Mouse (Mus musculus): ENCODE measurements around the gene Jak1. TPM values are rescaled to one million over a fixed set of nuclear protein-coding genes. Genes with fewer than 3 reads are reported as not detected.

Jak1 gene
- 85.0 and 85.5 TPM in 2 replicates for polyA plus RNA-seq (2014; fragmentation: Nextera tagmentation; extraction: Ambion mirVana)

DNA sequence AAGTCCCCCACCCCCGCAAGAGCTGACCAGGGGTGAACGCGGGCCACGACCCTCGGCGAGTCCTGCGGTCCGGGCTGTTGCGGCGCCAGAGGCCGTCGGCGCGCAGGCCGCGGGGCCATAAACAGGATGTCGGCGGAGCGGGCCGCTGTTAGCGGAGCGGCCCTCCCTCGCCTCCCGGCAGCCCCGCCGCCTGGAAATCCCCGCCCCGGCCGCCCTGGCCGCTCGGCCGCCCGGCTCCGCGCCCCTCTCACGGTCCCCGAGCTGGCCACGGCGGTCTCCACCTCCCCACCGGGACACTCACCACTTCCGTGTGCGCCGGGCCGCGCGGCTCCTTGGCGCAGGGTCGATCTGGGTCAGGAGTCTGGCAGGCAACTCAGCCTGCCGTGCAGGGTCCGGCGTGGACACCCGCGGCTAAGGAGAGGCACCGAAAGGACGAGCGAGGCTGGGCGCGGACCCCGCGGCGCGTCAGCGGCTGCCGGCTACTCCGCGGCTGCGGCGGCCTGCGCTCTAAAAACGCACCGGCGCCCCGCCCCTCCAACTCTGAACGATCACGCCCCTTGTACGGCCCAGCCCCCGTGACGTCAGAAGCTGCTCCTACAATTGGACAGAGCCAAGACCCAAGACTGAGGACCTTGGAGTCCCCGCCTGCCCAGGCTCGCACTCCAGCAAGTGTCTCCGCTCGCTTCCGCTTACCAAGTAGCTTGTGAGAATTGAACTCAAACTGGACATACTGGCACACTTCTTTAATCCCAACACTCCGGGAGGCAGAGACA lies at the start of gene Jak1:
Gene Jak1 (minus strand): TSS at position 542 of the 773 bp plus-strand sequence.
- no peaks in the 10 kb centered on the region for H3K36me3 ChIP-seq (ENCODE audit: insufficient read depth)
- TF ChIP-seq CTCF (IDR thresholded peaks at IDR 0.05; ENCODE audit: low read depth): no peak
- under 1% methylated on average over 81 of the region's 84 CpGs for WGBS
- peak within 1 kb of the TSS; percentile 94 for H3K4me3 ChIP-seq (ENCODE audit: low read depth, low read length)
- H3K4me1 ChIP-seq (ENCODE audit: insufficient read depth): no peaks in the 10 kb centered on the region; the same call in none of the 2 replicates
- DNase-seq: peak; percentile 99
- peak within 1 kb of the TSS; percentile 94 for H3K9ac ChIP-seq
- H3K27ac ChIP-seq (ENCODE audit: low read depth): peak within 1 kb of the TSS; percentile 92
- no peaks in the 10 kb centered on the region for H3K27me3 ChIP-seq (ENCODE audit: insufficient read depth, low read length)
- H3K9me3 ChIP-seq (ENCODE audit: low read depth, low read length): no peaks in the 10 kb centered on the region
- peak; percentile 99 for ATAC-seq (ENCODE audit: insufficient read depth)
- peak within 1 kb of the TSS; percentile 87 for H3K4me2 ChIP-seq

DNA sequence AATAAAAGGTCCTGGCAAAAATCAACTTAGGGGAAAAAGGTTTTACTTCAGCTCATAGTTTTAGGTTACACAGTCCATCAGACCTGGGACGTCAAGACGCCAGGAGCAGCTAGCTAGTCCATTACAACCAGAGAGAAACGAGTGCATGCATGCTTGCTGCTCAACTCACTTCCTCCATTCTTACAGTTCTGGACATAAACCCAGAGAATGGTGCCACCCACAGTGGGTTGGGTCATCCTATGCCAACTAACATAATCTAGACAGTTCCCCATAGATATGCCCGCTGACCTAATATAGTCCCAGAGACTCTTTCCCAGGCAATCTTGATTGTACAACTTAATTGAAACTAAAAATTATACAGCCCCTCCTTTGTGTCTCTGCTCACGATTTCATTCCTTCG lies 47.0 kb upstream of the Jak1 start:
- Histone ChIP-seq H3K4me3 (ENCODE audit: low read depth, low read length) (no peak overlapping the region), H3K36me3 (ENCODE audit: insufficient read depth) (no peaks in the 10 kb centered on the region), H3K9ac (no peak overlapping the region), H3K27me3 (ENCODE audit: insufficient read depth, low read length) (no peaks in the 10 kb centered on the region), H3K27ac (ENCODE audit: low read depth) (no peak overlapping the region), H3K9me3 (ENCODE audit: low read depth, low read length) (no peaks in the 10 kb centered on the region), H3K4me2 (no peak overlapping the region), H3K4me1 (ENCODE audit: insufficient read depth) (no peaks in the 10 kb centered on the region)
- WGBS: 76% methylated on average over 6 of the region's 6 CpGs
- DNase-seq: no peak
- no peak for TF ChIP-seq CTCF (IDR thresholded peaks at IDR 0.05; ENCODE audit: low read depth)
- ATAC-seq (ENCODE audit: insufficient read depth): no peak

GRCm38 (mm10) chr4:101308166-101308565 lies 43.1 kb upstream of the Jak1 start:
- no peaks in the 10 kb centered on the region for H3K9me3 ChIP-seq (ENCODE audit: low read depth, low read length)
- DNase-seq (no peak), ATAC-seq (ENCODE audit: insufficient read depth) (no peak)
- no peaks in the 10 kb centered on the region for H3K27me3 ChIP-seq (ENCODE audit: insufficient read depth, low read length)
- no peak overlapping the region for H3K9ac ChIP-seq
- no peaks in the 10 kb centered on the region for H3K4me1 ChIP-seq (ENCODE audit: insufficient read depth)
- H3K27ac ChIP-seq (ENCODE audit: low read depth): no peak overlapping the region
- TF ChIP-seq CTCF (IDR thresholded peaks at IDR 0.05; ENCODE audit: low read depth): no peak
- no peaks in the 10 kb centered on the region for H3K36me3 ChIP-seq (ENCODE audit: insufficient read depth)
- WGBS: 90% methylated on average over 4 of the region's 4 CpGs
- no peak overlapping the region for H3K4me2 ChIP-seq
- H3K4me3 ChIP-seq (ENCODE audit: low read depth, low read length): no peak overlapping the region

GRCm38 (mm10) chr4:101307286-101307685 lies 42.2 kb upstream of the Jak1 start:
- Histone ChIP-seq H3K9me3 (ENCODE audit: low read depth, low read length) (no peaks in the 10 kb centered on the region), H3K27me3 (ENCODE audit: insufficient read depth, low read length) (no peaks in the 10 kb centered on the region), H3K4me2 (no peak overlapping the region), H3K27ac (ENCODE audit: low read depth) (no peak overlapping the region), H3K4me1 (ENCODE audit: insufficient read depth) (no peaks in the 10 kb centered on the region), H3K9ac (no peak overlapping the region), H3K36me3 (ENCODE audit: insufficient read depth) (no peaks in the 10 kb centered on the region), H3K4me3 (ENCODE audit: low read depth, low read length) (no peak overlapping the region)
- ATAC-seq (ENCODE audit: insufficient read depth) (no peak), DNase-seq (no peak)
- TF ChIP-seq CTCF (IDR thresholded peaks at IDR 0.05; ENCODE audit: low read depth): no peak
- WGBS: 68% methylated on average over 4 of the region's 4 CpGs

DNA sequence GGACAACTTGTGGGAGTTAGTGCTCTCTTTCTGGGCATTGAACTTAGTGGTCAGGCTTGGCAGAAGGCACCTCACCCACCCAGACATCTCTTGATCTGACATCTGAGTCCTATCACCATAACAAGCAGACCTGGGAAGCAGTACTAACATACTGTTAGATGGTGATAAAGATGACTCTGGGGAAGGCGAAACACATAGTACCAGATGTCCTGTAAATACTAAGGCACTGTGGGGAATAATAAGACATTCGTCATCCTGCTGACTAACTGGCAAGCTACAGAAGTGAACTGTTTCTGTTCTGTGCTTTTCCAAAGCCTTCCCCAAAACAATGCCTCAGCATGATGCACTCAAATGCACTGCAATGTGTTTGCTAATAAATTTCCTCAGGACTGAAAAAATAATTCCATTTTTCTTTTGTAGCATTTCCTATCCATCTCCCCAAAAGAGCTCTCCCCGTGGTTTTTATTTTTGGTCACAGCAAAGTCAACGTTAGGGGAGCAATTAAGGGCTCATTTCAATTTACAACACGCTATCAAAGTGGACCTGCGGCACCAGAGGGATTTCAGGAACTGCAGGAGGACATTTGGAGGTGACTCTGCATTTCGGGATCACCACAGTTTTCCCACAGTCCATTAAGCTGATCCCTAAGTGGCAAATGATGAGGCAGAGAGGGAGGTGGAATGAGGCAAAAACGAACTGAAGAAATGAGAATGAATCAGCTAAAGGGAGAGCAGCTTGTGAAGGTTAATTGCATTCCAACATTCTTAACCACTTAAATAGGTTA lies 41.2 kb upstream of the Jak1 start:
- Histone ChIP-seq H3K4me3 (ENCODE audit: low read depth, low read length) (no peak overlapping the region), H3K9me3 (ENCODE audit: low read depth, low read length) (no peaks in the 10 kb centered on the region), H3K36me3 (ENCODE audit: insufficient read depth) (no peaks in the 10 kb centered on the region), H3K4me1 (ENCODE audit: insufficient read depth) (peaks cover 5% of the 10 kb centered on the region; the same call in 1 of the 2 replicates), H3K4me2 (no peak overlapping the region), H3K27ac (ENCODE audit: low read depth) (no peak overlapping the region), H3K27me3 (ENCODE audit: insufficient read depth, low read length) (no peaks in the 10 kb centered on the region), H3K9ac (no peak overlapping the region)
- no peak for ATAC-seq (ENCODE audit: insufficient read depth)
- DNase-seq: no peak
- TF ChIP-seq CTCF (IDR thresholded peaks at IDR 0.05; ENCODE audit: low read depth): no peak
- 22% methylated on average over 8 of the region's 8 CpGs for WGBS

DNA sequence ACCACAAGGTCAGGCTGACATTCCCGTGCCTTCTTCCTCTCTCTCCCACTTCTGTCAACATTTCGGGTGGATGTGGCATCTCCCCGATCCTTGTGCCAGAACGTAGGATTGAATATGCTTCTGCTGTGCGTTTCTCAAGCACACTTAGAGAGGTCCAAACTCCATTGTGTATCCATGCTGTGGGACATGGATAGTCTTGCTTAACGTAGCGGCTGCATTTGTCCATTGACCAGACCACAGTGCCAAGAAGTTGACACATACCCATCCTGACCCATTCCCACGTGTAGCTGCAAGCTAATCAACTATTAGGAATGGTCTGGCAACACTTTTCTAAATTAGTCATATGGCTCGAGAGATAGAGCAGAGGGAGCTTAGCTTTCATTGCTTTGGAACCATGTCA lies 40.0 kb upstream of the Jak1 start:
- TF ChIP-seq CTCF (IDR thresholded peaks at IDR 0.05; ENCODE audit: low read depth): no peak
- H3K4me2 ChIP-seq: no peak overlapping the region
- ATAC-seq (ENCODE audit: insufficient read depth): no peak

GRCm38 (mm10) chr4:101304114-101304513 lies 39.0 kb upstream of the Jak1 start:
- Histone ChIP-seq H3K4me2 (no peak overlapping the region), H3K27me3 (ENCODE audit: insufficient read depth, low read length) (no peaks in the 10 kb centered on the region), H3K27ac (ENCODE audit: low read depth) (no peak overlapping the region), H3K4me1 (ENCODE audit: insufficient read depth) (peaks cover 5% of the 10 kb centered on the region; the same call in 1 of the 2 replicates), H3K9me3 (ENCODE audit: low read depth, low read length) (no peaks in the 10 kb centered on the region), H3K4me3 (ENCODE audit: low read depth, low read length) (no peak overlapping the region), H3K9ac (no peak overlapping the region), H3K36me3 (ENCODE audit: insufficient read depth) (no peaks in the 10 kb centered on the region)
- DNase-seq: no peak
- no peak for TF ChIP-seq CTCF (IDR thresholded peaks at IDR 0.05; ENCODE audit: low read depth)
- WGBS: 86% methylated on average over 4 of the region's 4 CpGs
- ATAC-seq (ENCODE audit: insufficient read depth): no peak

More for the DNA sequence above, 40.0 kb upstream of the Jak1 start:
- H3K27me3 ChIP-seq (ENCODE audit: insufficient read depth, low read length): no peaks in the 10 kb centered on the region
- 65% methylated on average over 9 of the region's 9 CpGs for WGBS
- H3K4me3 ChIP-seq (ENCODE audit: low read depth, low read length): no peak overlapping the region
- peaks cover 5% of the 10 kb centered on the region; the same call in 1 of the 2 replicates for H3K4me1 ChIP-seq (ENCODE audit: insufficient read depth)
- DNase-seq: no peak
- no peaks in the 10 kb centered on the region for H3K36me3 ChIP-seq (ENCODE audit: insufficient read depth)
- H3K27ac ChIP-seq (ENCODE audit: low read depth): no peak overlapping the region
- no peak overlapping the region for H3K9ac ChIP-seq
- no peaks in the 10 kb centered on the region for H3K9me3 ChIP-seq (ENCODE audit: low read depth, low read length)

Measured in lung, embryonic 14.5 days (tissue).